Mouse (Mus musculus) heart, postnatal 0 days (tissue): ENCODE results near the gene Gm21834.

Experiments
- CTCF ChIP-seq: IDR thresholded peaks from 2 replicates; pipeline ENCODE4 v1.5.1; 2016; ENCODE audit warnings: antibody characterized with exemption, control low read depth, low read depth
- EP300 ChIP-seq: IDR thresholded peaks from 2 replicates; pipeline ENCODE4 v1.6.1; 2016; ENCODE audit warnings: antibody characterized with exemption, low read depth

GRCm38 (mm10) chr17:57742119-57742518 lies at the start of gene Gm21834:
- TF ChIP-seq CTCF (no peak), EP300 (no peak)
